Mouse (Mus musculus) liver, embryonic 14 days (tissue): ENCODE measurements around the gene Olfr1380. TPM values are rescaled to one million over a fixed set of nuclear protein-coding genes. Genes with fewer than 3 reads are reported as not detected.

Source experiments
- polyA plus RNA-seq: library from polyadenylated mRNA; depleted of rRNA; stranded (reverse); fragments of >200 nt; gene quantifications from 2 replicates; pipeline ENCODE4 v1.2.3, GENCODE M21; 2012; rRNA removed

Olfr1380 gene
- not detected in 2 replicates for polyA plus RNA-seq

DNA sequence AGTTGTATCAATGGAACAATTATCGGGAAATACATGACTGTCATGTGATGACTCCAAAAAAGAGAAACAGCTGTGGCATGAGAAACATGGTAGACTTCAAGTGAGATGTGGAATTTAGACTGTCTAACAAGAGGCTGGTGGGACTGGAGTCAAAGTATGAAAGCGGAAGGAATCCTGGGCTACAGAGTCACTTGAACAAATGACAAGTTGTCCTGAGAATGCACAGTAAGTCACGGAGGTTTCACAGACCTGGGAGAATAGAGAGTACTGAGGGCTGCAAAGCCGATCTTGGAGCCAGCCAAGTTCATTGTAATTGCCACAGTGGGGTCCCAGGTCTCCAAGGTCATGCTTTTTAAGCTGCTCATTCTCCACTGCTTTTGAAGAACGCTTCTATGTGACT is at the start of gene Olfr1380:
Olfr1380 (plus strand) TSS at position 301 of the 400 bp plus-strand sequence.

DNA sequence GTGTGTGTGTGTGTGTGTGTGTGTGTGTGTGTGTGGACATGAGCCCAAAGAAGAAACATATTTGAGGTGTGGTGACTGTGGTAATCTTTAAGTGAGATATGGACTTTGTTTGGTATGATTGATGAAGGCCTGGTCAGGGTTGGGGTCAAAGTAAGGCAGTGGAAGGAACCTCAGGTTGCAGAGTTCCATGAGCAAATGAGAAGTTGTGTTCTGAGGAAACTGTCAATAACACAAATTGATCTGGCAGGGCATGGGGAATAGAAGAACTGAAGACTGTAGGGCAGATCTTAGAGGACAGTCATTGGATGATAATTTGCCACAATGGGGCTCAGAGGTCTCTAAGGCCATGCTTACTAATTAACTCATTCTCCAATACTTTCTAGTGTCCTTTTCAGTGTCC is 37.3 kb upstream of the Olfr1380 start, which contains the start of gene Olfr1383:
Olfr1383 (plus strand) TSS at position 301 of the 400 bp plus-strand sequence.

GRCm38 (mm10) chr11:49527947-49528346 is 28.7 kb upstream of the Olfr1380 start, which contains the start of gene Olfr1382:
TSS of gene Olfr1382 (plus strand) at chr11:49528247.

DNA sequence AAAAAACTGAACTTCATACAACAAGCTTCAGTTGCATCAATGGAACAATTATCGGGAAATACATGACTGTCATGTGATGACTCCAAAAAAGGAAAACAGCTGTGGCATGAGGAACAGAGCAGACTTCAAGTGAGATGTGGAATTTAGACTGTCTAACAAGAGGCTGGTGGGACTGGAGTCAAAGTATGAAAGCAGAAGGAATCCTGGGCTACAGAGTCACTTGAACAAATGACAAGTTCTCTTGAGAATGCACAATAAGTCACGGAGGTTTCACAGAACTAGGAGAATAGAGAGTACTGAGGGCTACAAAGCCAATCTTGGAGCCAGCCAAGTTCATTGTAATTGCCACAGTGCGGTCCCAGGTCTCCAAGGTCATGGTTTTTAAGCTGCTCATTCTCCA is 13.5 kb upstream of the Olfr1380 start, which contains the start of gene Olfr1381:
Olfr1381 (plus strand) TSS at position 301 of the 400 bp plus-strand sequence.

GRCm38 (mm10) chr11:49608938-49609867 is 52.5 kb downstream of the Olfr1380 start, which contains the start of gene Flt4:
TSS of gene Flt4 (plus strand) at chr11:49609263.

Other genes with a start within 250 kb of the Olfr1380 start
- gene Olfr1391, start 234.1 kb upstream of the Olfr1380 start, polyA plus RNA-seq, result not detected in 2 replicates
- gene Olfr1390, start 221.7 kb upstream of the Olfr1380 start, polyA plus RNA-seq, result not detected in 2 replicates
- gene Olfr1389, start 133.8 kb upstream of the Olfr1380 start, polyA plus RNA-seq, result not detected in 2 replicates
- gene Olfr1388, start 120.3 kb upstream of the Olfr1380 start, polyA plus RNA-seq, result 0.14 TPM in 2 replicates
- gene Olfr1387, start 101.5 kb upstream of the Olfr1380 start, polyA plus RNA-seq, result not detected in 2 replicates
- not detected in 2 replicates for gene Olfr1386, start 91.8 kb upstream of the Olfr1380 start, polyA plus RNA-seq
- not detected in 2 replicates for gene Olfr1385, start 67.8 kb upstream of the Olfr1380 start, polyA plus RNA-seq
- gene Olfr1384, start 50.2 kb upstream of the Olfr1380 start, polyA plus RNA-seq, result not detected in 2 replicates
- not detected in 2 replicates for gene Olfr1383, start 37.2 kb upstream of the Olfr1380 start, polyA plus RNA-seq
- gene Olfr1382, start 28.6 kb upstream of the Olfr1380 start, polyA plus RNA-seq, result not detected in 2 replicates
- not detected in 2 replicates for gene Olfr1381, start 13.4 kb upstream of the Olfr1380 start, polyA plus RNA-seq
- gene Flt4, start 52.4 kb downstream of the Olfr1380 start, polyA plus RNA-seq, result 1.8 and 2.0 TPM in 2 replicates
- gene Scgb3a1, start 106.7 kb downstream of the Olfr1380 start, polyA plus RNA-seq, result 0.18 TPM in 1 of 2 replicates, not detected in the other
- 21.8 and 26.6 TPM in 2 replicates for gene Cnot6, start 155.8 kb downstream of the Olfr1380 start, polyA plus RNA-seq
- 0.46 and 0.50 TPM in 2 replicates for gene Gfpt2, start 237.3 kb downstream of the Olfr1380 start, polyA plus RNA-seq